Mouse (Mus musculus): Measurements from ENCODE around the gene Rnf149. TPM values are rescaled to one million over a fixed set of nuclear protein-coding genes. Genes with fewer than 3 reads are reported as not detected.

The Rnf149 gene
- total and polyA plus RNA-seq, 3 experiments, result 12.6 to 32.3 (median 21.5) TPM

DNA sequence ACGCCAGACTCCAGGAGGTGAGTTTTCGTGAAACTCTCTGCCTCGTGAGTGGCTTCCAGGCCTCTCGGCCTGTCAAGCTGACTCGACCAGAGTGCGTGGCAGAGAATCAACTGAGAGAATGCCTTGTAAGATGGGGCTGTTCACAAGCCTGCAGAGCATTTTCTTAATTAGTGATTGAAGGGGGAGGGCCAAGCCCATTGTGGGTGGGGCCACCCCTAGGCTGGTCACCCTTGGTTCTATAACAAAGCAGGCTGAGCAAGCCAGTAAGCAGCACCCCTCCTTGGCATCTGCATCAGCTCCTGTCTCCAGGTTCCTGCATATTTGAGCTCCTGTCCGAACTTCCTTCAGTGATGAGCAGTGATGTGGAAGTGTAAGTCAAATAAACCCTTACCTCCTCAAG lies 55.9 kb downstream of the Rnf149 start:
- dilution Hi-C loops (cut with MboI; ENCODE audit: extremely low pct_ligation_motif_present, extremely low pct_unique_long_range_greater_than_20kb, low sequenced_read_pairs), result no loop called here
- no peaks in the 10 kb centered on the region for H3K27me3 ChIP-seq (replicated peaks)
- TF ChIP-seq NRF1 (IDR thresholded peaks at IDR 0.05; ENCODE audit: low read depth, low read length) (no peak), IRF4 (IDR thresholded peaks at IDR 0.05; ENCODE audit: low read depth, low read length) (no peak), NELFE (IDR thresholded peaks at IDR 0.05; ENCODE audit: low read depth, low read length) (no peak), MEF2A (IDR thresholded peaks at IDR 0.05; ENCODE audit: borderline replicate concordance, low read depth, low read length) (no peak), RCOR1 (conservative IDR thresholded peaks at IDR 0.05; ENCODE audit: low read depth, low read length) (no peak), HCFC1 (IDR thresholded peaks at IDR 0.05; ENCODE audit: low read depth, low read length) (no peak), E2F4 (IDR thresholded peaks at IDR 0.05; ENCODE audit: insufficient replicate concordance, low read depth, low read length) (no peak), USF1 (IDR thresholded peaks at IDR 0.05; ENCODE audit: low read depth, low read length) (no peak)
- in situ Hi-C loops (cut with MboI; ENCODE audit: low pct_ligation_motif_present, low pct_unique_long_range_greater_than_20kb, low sequenced_read_pairs), result no loop called here
- no peak overlapping the region for H3K27ac ChIP-seq (ENCODE audit: insufficient read depth, low read depth)
- H3K9me3 ChIP-seq (replicated peaks; ENCODE audit: low read length), result peaks cover 11% of the 10 kb centered on the region
- no peak overlapping the region for H3K4me2 ChIP-seq (ENCODE audit: insufficient read depth, low read depth, poor library complexity, severe bottlenecking)
- DNase-seq (ENCODE audit: extremely low read depth), result no peak
- H3K79me2 ChIP-seq (replicated peaks; ENCODE audit: control insufficient read depth, extremely low read depth, insufficient read depth, poor library complexity, severe bottlenecking), result no peaks in the 10 kb centered on the region
- H3K36me3 ChIP-seq (replicated peaks in 1 of 2; ENCODE audit: control insufficient read depth in 1 of 2, insufficient read depth in 1 of 2, low read length in 1 of 2), result no peaks in the 10 kb centered on the region
- no peak overlapping the region for H3K9ac ChIP-seq (ENCODE audit: insufficient read depth, low read depth)
- no peaks in the 10 kb centered on the region for H3K4me1 ChIP-seq (ENCODE audit: control insufficient read depth in 1 of 2, insufficient read depth in 2 of 2)
- no peak overlapping the region for H3K4me3 ChIP-seq (replicated peaks in 1 of 3; ENCODE audit: low read depth in 2 of 3, low read length in 2 of 3, poor library complexity in 1 of 3)

DNA sequence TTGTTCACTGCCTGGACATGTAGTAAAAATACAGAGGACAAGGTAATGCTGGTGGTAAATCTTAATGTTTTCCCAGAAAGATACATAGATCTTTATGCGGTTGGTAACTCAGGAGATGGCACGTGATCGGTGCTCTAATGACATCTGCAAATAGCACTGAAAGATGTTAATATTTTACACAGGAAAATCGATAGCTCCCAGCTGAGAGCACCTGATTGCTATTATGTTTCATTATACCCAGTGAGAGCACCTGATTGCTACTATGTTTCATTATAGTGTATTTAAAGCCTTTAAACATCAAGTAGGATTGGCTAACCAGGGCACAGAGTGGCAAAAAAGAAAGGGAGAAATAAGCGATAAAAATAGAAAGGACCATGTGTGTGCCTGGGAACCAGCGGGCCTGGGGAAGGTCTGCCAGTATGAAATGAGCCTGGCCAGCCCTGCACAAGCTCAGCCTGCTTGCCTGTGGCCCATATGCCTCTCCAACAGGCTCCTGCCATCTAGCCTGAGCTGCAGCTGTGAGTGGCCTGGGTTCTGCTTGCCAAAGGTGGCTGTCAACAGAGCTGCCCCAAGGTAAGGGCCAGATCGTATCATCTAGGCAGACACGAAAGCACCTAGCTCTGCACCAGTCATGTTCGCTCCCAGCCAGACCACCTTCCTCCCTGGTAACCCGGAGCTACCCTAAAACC lies 61.8 kb downstream of the Rnf149 start:
- DNase-seq (ENCODE audit: extremely low read depth), result no peak
- Histone ChIP-seq H3K9me3 (replicated peaks; ENCODE audit: low read length) (peaks cover 11% of the 10 kb centered on the region), H3K9ac (ENCODE audit: insufficient read depth, low read depth) (no peak overlapping the region), H3K4me1 (ENCODE audit: control insufficient read depth in 1 of 2, insufficient read depth in 2 of 2) (peaks cover 3 to 4% of the 10 kb centered on the region in 2 experiments; a peak in 3 of 4 replicates), H3K79me2 (replicated peaks; ENCODE audit: control insufficient read depth, extremely low read depth, insufficient read depth, poor library complexity, severe bottlenecking) (no peaks in the 10 kb centered on the region), H3K27me3 (replicated peaks) (no peaks in the 10 kb centered on the region), H3K36me3 (replicated peaks in 1 of 2; ENCODE audit: control insufficient read depth in 1 of 2, insufficient read depth in 1 of 2, low read length in 1 of 2) (no peaks in the 10 kb centered on the region), H3K4me3 (replicated peaks in 1 of 3; ENCODE audit: low read depth in 2 of 3, low read length in 2 of 3, poor library complexity in 1 of 3) (no peak overlapping the region), H3K4me2 (ENCODE audit: insufficient read depth, low read depth, poor library complexity, severe bottlenecking) (no peak overlapping the region), H3K27ac (ENCODE audit: insufficient read depth, low read depth) (no peak overlapping the region)
- no peak for TF ChIP-seq TCF12 (IDR thresholded peaks at IDR 0.05; ENCODE audit: low read depth, low read length)
- TF ChIP-seq MEF2A (IDR thresholded peaks at IDR 0.05; ENCODE audit: borderline replicate concordance, low read depth, low read length), result no peak
- TF ChIP-seq TBP (conservative IDR thresholded peaks at IDR 0.05; ENCODE audit: low read depth, low read length), result no peak
- no peak for TF ChIP-seq CHD1 (IDR thresholded peaks at IDR 0.05; ENCODE audit: low read depth, low read length)
- TF ChIP-seq ZC3H11A (IDR thresholded peaks at IDR 0.05; ENCODE audit: low read depth, low read length), result no peak
- no peak for TF ChIP-seq POLR2AphosphoS2 (IDR thresholded peaks at IDR 0.05; ENCODE audit: low read depth, low read length)
- no peak for TF ChIP-seq UBTF (IDR thresholded peaks at IDR 0.05; ENCODE audit: low read depth, low read length)
- TF ChIP-seq HCFC1 (IDR thresholded peaks at IDR 0.05; ENCODE audit: low read depth, low read length), result no peak
- no peak for TF ChIP-seq RCOR1 (conservative IDR thresholded peaks at IDR 0.05; ENCODE audit: low read depth, low read length)
- TF ChIP-seq MAZ (IDR thresholded peaks at IDR 0.05; ENCODE audit: low read depth, low read length), result no peak
- TF ChIP-seq MYC (IDR thresholded peaks at IDR 0.05; ENCODE audit: low read depth, low read length), result no peak
- no peak for TF ChIP-seq SMC3 (IDR thresholded peaks at IDR 0.05; ENCODE audit: low read depth, low read length)
- TF ChIP-seq EP300 (IDR thresholded peaks at IDR 0.05; ENCODE audit: low read length), result no peak
- no peak for TF ChIP-seq NELFE (IDR thresholded peaks at IDR 0.05; ENCODE audit: low read depth, low read length)
- TF ChIP-seq JUN (IDR thresholded peaks at IDR 0.05; ENCODE audit: insufficient read depth, low read depth, low read length), result no peak
- dilution Hi-C loops (cut with MboI; ENCODE audit: extremely low pct_ligation_motif_present, extremely low pct_unique_long_range_greater_than_20kb, low sequenced_read_pairs), result no loop called here
- in situ Hi-C loops (cut with MboI; ENCODE audit: low pct_ligation_motif_present, low pct_unique_long_range_greater_than_20kb, low sequenced_read_pairs), result loop anchor here (5.0 kb wide), 1 partner anchor 508 kb away; no protein-coding TSS in a partner anchor
